Mouse (Mus musculus) liver, postnatal 0 days (tissue): ENCODE measurements around the gene Cald1. TPM values are rescaled to one million over a fixed set of nuclear protein-coding genes. Genes with fewer than 3 reads are reported as not detected.

ENCODE experiments used
- ATAC-seq: fragments of 200-750 bp; cut with Nextera tagmentation; 2 replicates; pipeline ENCODE4 v1.8.0; 2017; ENCODE audit warnings: mild to moderate bottlenecking, moderate library complexity
- DNase-seq: peaks from one replicate; pipeline ENCODE4 v3.0.0-alpha.2; 2016
- H3K27ac ChIP-seq: fragments of 300-500 bp; sonication (generic); 2 replicates; pipeline ENCODE4 v1.5.1; 2014; ENCODE audit warnings: antibody characterized with exemption, moderate library complexity, mild to moderate bottlenecking, low read depth
- H3K27me3 ChIP-seq: fragments of 300-500 bp; sonication (generic); 2 replicates; pipeline ENCODE4 v1.6.1; 2014; ENCODE audit warnings: low read length, control low read depth, mixed read lengths; ENCODE audit not compliant: insufficient read depth
- H3K36me3 ChIP-seq: fragments of 300-500 bp; sonication (generic); replicated peaks from 2 replicates; pipeline ENCODE4 v1.6.1; 2014; ENCODE audit warnings: mild to moderate bottlenecking, control low read depth, low read length, moderate library complexity, mixed read lengths; ENCODE audit not compliant: insufficient read depth
- H3K4me1 ChIP-seq: fragments of 300-500 bp; sonication (generic); 2 replicates; pipeline ENCODE4 v1.6.1; 2014; ENCODE audit warnings: antibody characterized with exemption, mild to moderate bottlenecking, control low read depth; ENCODE audit not compliant: insufficient read depth
- H3K4me2 ChIP-seq: fragments of 300-500 bp; sonication (generic); 2 replicates; pipeline ENCODE4 v1.6.1; 2014; ENCODE audit warnings: low read depth, mild to moderate bottlenecking, low read length, moderate library complexity, mixed read lengths
- H3K4me3 ChIP-seq: fragments of 300-500 bp; sonication (generic); 2 replicates; pipeline ENCODE4 v1.5.1; 2014; ENCODE audit warnings: low read depth, low read length
- H3K9ac ChIP-seq: fragments of 300-500 bp; sonication (generic); replicated peaks from 2 replicates; pipeline ENCODE4 v1.6.1; 2014; ENCODE audit warnings: mild to moderate bottlenecking, moderate library complexity
- H3K9me3 ChIP-seq: fragments of 300-500 bp; sonication (generic); 2 replicates; pipeline ENCODE4 v1.6.1; 2016; ENCODE audit warnings: mild to moderate bottlenecking, control low read depth, low read length, mixed read lengths
- CTCF ChIP-seq: sonication (generic); IDR thresholded peaks from 2 replicates; pipeline ENCODE4 v1.5.1; 2016; ENCODE audit warnings: antibody characterized with exemption, low read depth
- EP300 ChIP-seq: IDR thresholded peaks from 2 replicates; pipeline ENCODE4 v1.6.1; 2016; ENCODE audit warnings: antibody characterized with exemption, low read depth, mild to moderate bottlenecking
- WGBS: fragments of 180-500 bp; shearing (Covaris S2); extraction: QIAGEN DNeasy Blood & Tissue Kit; methylation state at CpG from one replicate; pipeline ENCODE4 v1.1.7; 2014; ENCODE audit not compliant: insufficient replicate concordance; 5-methylcytosine and 5-hydroxymethylcytosine counted together
- polyA plus RNA-seq: library from polyadenylated mRNA; unstranded; fragments of >200 nt; fragmentation: Nextera tagmentation; extraction: Ambion mirVana; gene quantifications from 2 replicates; pipeline ENCODE4 v1.2.1, GENCODE M21; 2015

The Cald1 gene
- polyA plus RNA-seq, 1 experiment from 2014 or later, result 131 TPM

DNA sequence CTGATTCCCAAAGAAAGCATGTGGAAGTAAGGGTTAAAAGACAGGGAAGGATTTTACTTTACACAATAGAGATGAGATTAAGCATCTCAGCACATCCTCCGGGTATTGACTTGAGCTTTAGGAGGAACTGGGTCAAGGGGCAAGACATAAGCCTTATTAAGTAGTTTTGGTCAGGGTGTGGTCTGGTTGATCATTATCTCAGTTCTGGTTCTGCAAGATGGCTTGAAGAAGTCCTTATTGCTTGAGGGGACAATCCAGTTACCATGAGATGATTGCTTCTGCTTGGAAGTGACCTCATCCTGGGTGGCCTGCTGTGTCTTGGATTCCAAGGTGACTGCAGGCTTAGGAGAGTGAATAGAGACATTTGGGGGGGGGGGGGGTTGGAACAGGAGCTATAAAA lies 21.9 kb downstream of the Cald1 start:
- Histone ChIP-seq H3K36me3 (no peaks in the 10 kb centered on the region), H3K27me3 (no peaks in the 10 kb centered on the region), H3K27ac (no peak overlapping the region), H3K9me3 (no peaks in the 10 kb centered on the region), H3K4me2 (no peak overlapping the region), H3K9ac (no peak overlapping the region), H3K4me3 (no peak overlapping the region), H3K4me1 (no peaks in the 10 kb centered on the region)
- 60% methylated on average over 1 of the region's 1 CpGs for WGBS
- DNase-seq (no peak), ATAC-seq (no peak)
- no peak for TF ChIP-seq EP300
- no peak for TF ChIP-seq CTCF

DNA sequence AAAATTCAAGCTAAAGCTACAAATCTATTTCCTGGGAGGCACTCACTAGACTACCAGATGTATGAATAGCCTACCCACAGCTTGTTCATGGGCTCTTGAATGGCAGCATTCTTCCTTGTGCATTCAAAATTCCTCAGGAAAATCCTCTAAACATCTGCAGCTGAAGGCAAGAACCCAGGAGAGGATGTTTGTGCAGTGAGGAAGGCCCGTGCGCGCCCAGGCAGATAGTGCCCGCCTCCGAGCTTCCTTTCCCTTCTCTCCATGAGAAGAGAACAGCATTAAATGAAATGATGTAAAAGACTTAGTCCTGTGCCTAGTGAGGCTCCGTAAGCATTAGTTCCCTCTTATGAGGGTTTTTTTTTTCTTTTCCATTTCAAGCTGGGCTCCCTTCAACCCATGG lies 24.6 kb downstream of the Cald1 start:
- DNase-seq (no peak), ATAC-seq (no peak)
- Histone ChIP-seq H3K4me1 (no peaks in the 10 kb centered on the region), H3K9me3 (no peaks in the 10 kb centered on the region), H3K4me3 (no peak overlapping the region), H3K27ac (no peak overlapping the region), H3K9ac (no peak overlapping the region), H3K36me3 (no peaks in the 10 kb centered on the region), H3K27me3 (no peaks in the 10 kb centered on the region), H3K4me2 (no peak overlapping the region)
- TF ChIP-seq CTCF (no peak), EP300 (no peak)
- whole genome bisulfite sequencing, result 67% methylated on average over 6 of the region's 6 CpGs

DNA sequence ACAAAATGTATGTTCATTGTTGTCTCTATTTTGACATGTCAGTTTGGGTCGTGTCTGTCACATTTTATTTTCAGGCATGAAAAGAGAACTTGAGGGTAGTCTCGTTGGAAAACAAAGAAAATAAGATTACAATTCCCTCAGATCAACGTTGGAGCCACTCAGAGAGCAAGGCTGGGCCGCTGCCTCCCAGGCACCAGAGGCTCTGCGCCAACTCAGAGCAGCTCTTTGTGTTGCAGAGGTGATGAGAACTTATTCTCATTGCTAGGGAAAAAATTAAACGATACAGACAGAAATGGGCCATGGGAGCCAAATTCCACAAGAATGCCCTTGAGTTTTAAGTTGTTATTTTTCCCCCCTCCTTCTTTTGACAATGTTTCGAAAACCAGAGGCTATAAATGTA lies 25.0 kb downstream of the Cald1 start:
- H3K4me2 ChIP-seq, result no peak overlapping the region
- no peaks in the 10 kb centered on the region for H3K27me3 ChIP-seq
- H3K4me1 ChIP-seq, result no peaks in the 10 kb centered on the region
- no peak overlapping the region for H3K4me3 ChIP-seq
- DNase-seq (no peak), ATAC-seq (no peak)
- no peaks in the 10 kb centered on the region for H3K9me3 ChIP-seq
- H3K9ac ChIP-seq, result no peak overlapping the region
- no peaks in the 10 kb centered on the region for H3K36me3 ChIP-seq
- H3K27ac ChIP-seq, result no peak overlapping the region
- 64% methylated on average over 7 of the region's 7 CpGs for WGBS
- no peak for TF ChIP-seq EP300
- TF ChIP-seq CTCF, result no peak

DNA sequence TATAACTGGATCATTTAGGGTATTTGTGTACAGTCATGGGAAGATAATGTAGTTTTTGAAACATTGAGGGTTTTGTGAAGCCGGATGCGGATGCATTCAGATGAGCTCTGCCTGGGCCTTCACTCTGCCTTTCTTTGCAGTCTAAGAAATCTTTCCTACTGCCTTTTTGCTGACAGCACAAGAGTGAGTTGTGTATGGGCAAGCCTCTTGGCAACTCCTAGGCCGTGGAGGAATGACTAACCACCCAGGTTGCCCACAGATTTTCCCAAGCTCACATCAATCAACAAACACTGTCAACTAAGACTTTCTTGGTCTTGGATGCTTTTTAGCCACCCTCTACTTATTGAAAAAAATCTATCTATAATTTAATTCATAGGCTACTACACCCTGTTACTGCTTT lies 26.2 kb downstream of the Cald1 start:
- H3K4me1 ChIP-seq, result no peaks in the 10 kb centered on the region
- H3K27ac ChIP-seq, result no peak overlapping the region
- no peaks in the 10 kb centered on the region for H3K9me3 ChIP-seq
- no peak overlapping the region for H3K9ac ChIP-seq
- no peak for ATAC-seq
- H3K4me2 ChIP-seq, result no peak overlapping the region
- WGBS, result 73% methylated on average over 3 of the region's 3 CpGs
- TF ChIP-seq EP300, result no peak
- no peak for TF ChIP-seq CTCF
- DNase-seq, result no peak
- no peaks in the 10 kb centered on the region for H3K36me3 ChIP-seq
- no peaks in the 10 kb centered on the region for H3K27me3 ChIP-seq
- no peak overlapping the region for H3K4me3 ChIP-seq

DNA sequence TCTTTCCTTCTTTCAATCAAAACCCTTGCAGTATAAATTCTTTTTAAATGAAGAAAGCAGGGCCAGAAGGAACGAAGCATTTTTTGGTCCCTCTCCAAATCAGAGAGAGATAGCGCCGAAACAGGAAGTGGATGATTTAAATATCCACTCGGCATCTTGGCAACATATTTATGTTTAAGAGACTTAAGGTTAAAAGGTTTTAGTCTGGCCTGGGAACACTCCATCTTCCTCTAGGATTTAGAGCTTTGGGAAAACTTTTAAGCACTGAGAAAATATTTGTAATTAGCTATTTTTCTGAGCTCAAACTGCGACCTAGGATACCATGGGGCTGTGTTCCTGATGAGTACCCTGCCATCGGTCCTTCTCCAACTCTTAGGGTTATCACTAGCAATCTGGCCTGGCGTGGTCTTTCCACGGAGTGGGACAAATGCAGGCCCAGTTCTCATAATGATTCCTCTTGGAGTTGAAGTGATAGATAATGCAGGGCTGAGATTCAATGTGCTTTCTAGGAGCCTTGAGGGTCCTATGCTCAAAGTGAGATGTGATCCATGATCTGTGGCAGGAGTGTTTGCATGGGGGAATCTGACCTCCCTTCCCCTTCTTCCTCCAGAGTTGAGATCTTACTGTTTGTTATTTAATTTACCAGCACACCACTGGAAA lies 28.4 kb downstream of the Cald1 start:
- TF ChIP-seq EP300 (no peak), CTCF (no peak)
- no peak overlapping the region for H3K9ac ChIP-seq
- 54% methylated on average over 8 of the region's 8 CpGs for WGBS
- no peaks in the 10 kb centered on the region for H3K36me3 ChIP-seq
- ATAC-seq (no peak), DNase-seq (no peak)
- no peak overlapping the region for H3K4me3 ChIP-seq
- no peaks in the 10 kb centered on the region for H3K9me3 ChIP-seq
- H3K4me2 ChIP-seq, result no peak overlapping the region
- H3K4me1 ChIP-seq, result no peaks in the 10 kb centered on the region
- H3K27me3 ChIP-seq, result no peaks in the 10 kb centered on the region
- H3K27ac ChIP-seq, result no peak overlapping the region

DNA sequence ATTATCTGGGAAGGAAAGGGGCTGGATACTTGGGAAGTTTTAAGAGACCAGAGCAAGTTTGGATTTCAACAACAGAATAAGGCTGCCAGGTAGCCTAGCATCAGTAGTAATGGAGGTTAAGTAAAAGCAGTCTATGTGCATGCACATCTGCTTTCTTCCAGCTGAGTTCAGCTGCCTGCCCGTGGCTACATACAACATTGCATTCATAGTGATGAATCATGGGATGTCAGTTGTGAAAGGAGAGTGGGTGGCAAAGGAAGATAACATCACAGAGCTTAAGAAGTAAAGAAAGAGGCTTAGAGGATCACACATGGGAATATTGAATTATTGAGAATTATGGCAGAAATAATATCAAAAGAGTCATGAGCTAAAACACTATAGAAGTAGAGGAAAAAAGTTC lies 29.8 kb downstream of the Cald1 start:
- H3K4me3 ChIP-seq, result no peak overlapping the region
- no peak for TF ChIP-seq CTCF
- no peak for TF ChIP-seq EP300
- no peak overlapping the region for H3K27ac ChIP-seq
- no peaks in the 10 kb centered on the region for H3K27me3 ChIP-seq
- no peaks in the 10 kb centered on the region for H3K4me1 ChIP-seq
- DNase-seq (no peak), ATAC-seq (no peak)
- WGBS, result 23% methylated on average over 1 of the region's 1 CpGs
- no peak overlapping the region for H3K4me2 ChIP-seq
- H3K9me3 ChIP-seq, result no peaks in the 10 kb centered on the region
- H3K36me3 ChIP-seq, result no peaks in the 10 kb centered on the region
- no peak overlapping the region for H3K9ac ChIP-seq

DNA sequence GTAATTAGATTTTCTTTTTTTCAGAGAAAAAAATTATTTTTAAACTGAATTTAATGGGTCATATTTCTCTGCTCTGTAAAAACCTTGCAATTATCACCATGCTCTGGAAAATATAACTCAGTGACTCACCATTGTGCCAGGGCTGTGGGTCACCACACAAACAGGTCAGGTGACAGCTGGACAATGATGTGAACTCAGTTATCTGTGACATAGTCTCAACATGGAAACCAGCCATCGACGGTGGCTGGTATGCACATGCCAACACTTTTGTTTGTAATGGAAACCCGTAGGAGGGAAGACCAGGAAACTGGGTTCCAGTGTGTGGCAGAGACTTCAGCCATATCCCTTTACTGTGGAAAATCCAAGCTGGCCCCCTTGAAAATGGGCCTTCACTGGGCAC lies 35.5 kb downstream of the Cald1 start:
- 56% methylated on average over 3 of the region's 3 CpGs for WGBS
- no peak for DNase-seq

More for the DNA sequence above, 35.5 kb downstream of the Cald1 start:
- Histone ChIP-seq H3K36me3 (no peaks in the 10 kb centered on the region), H3K4me3 (no peak overlapping the region), H3K4me2 (no peak overlapping the region), H3K27ac (no peak overlapping the region), H3K4me1 (no peaks in the 10 kb centered on the region), H3K9me3 (no peaks in the 10 kb centered on the region), H3K27me3 (no peaks in the 10 kb centered on the region), H3K9ac (no peak overlapping the region)
- ATAC-seq, result no peak
- TF ChIP-seq CTCF, result no peak
- TF ChIP-seq EP300, result no peak
